Mouse (Mus musculus) neutrophil, adult 59 days (primary cell): ENCODE measurements around the gene Rab39b. TPM values are rescaled to one million over a fixed set of nuclear protein-coding genes. Genes with fewer than 3 reads are reported as not detected.

Experiments
- total RNA-seq, 2 experiments: library from RNA; stranded (reverse); gene quantifications; 1 replicate in 1 of 2; 2 replicates in 1 of 2; pipeline ENCODE4 v1.2.4; 2023

Rab39b gene
- total RNA-seq = not detected

DNA sequence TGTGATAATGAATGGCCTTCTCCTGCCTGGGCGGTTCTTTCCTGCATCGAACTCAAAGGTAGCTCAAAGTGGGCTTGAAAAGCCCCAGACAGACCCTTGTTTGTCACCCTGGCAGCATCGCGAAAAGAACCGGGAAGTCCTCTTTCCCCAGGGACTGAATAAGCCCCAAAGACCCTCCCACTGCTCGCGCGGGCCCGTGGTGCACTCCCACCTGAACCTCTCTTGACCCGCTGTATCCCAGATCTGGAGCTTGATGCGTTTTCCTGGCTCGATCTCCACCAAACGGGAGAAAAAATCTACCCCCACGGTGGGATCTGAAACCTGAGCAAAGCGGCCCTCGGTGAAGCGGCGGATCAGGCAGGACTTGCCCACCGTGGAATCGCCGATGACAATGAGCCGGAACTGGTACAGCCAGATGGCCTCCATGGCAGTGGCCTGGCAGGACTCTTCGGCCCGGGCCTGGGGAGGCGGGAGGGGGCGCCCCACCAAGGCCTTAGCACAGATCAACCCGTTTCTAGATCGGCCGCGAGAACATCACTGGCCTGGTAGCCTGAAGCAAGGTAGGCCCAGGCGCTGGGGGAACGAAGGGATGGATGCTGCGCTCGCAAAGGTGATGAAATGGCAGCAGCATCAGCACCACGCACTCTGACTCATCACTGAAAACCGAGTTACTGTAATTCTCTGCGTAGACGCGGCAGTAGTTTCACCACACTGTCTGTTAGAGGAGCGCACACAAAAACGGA is at the start of gene Rab39b:
Rab39b (minus strand) TSS at position 650 of the 743 bp plus-strand sequence.

Other genes starting within 250 kb of the Rab39b start
- 10 to 100 TPM in 1 of 2 experiments, 1 to 10 TPM in 1; 8.6 to 11.2 TPM for gene Fundc2, start 195.8 kb downstream of the Rab39b start, total RNA-seq
- gene F8, start 195.6 kb downstream of the Rab39b start, total RNA-seq = under 1 TPM; 0.15 to 0.29 TPM
- gene Cmc4, start 161.6 kb downstream of the Rab39b start, total RNA-seq = 1 to 10 TPM; 3.7 to 5.9 TPM
- 1 to 10 TPM; 5.3 to 6.4 TPM for gene Mtcp1, start 161.6 kb downstream of the Rab39b start, total RNA-seq
- gene Brcc3, start 161.6 kb downstream of the Rab39b start, total RNA-seq = 10 to 100 TPM; 13.9 to 14.3 TPM
- 10 to 100 TPM; 48.2 to 50.2 TPM for gene Vbp1, start 63.9 kb downstream of the Rab39b start, total RNA-seq